Mouse (Mus musculus) adrenal gland, adult 18-20 months (tissue): Measurements from ENCODE around the gene Lclat1. TPM values are rescaled to one million over a fixed set of nuclear protein-coding genes. Genes with fewer than 3 reads are reported as not detected.
A peak's percentile ranks its signal among the peaks of the same experiment; 100 is the strongest.

ENCODE experiments used
- DNase-seq, 2 experiments: peaks; one replicate each; pipeline ENCODE4 v3.0.0; 2021 to 2022; ENCODE audit warnings: low spot score in 2 of 2
- total RNA-seq, 2 experiments: library from RNA; stranded (reverse); gene quantifications; 1 replicate in 1 of 2; 2 replicates in 1 of 2; pipeline ENCODE4 v1.2.3; 2021

Gene Lclat1
- total RNA-seq, 2 experiments from 2014 or later = 31.1 to 44.3 TPM

- DNase-seq = no peak
These were observed 20.5 kb upstream of the Lclat1 start for GRCm38 (mm10) chr17:73087045-73087910.

GRCm38 (mm10) chr17:73091368-73091767 is 16.4 kb upstream of the Lclat1 start:
- DNase-seq = no peak

GRCm38 (mm10) chr17:73092103-73093097 is 15.4 kb upstream of the Lclat1 start:
- no peak for DNase-seq

GRCm38 (mm10) chr17:73095070-73095469 is 12.7 kb upstream of the Lclat1 start:
- no peak for DNase-seq

GRCm38 (mm10) chr17:73095585-73095984 is 12.2 kb upstream of the Lclat1 start:
- DNase-seq = no peak

GRCm38 (mm10) chr17:73096484-73096883 is 11.3 kb upstream of the Lclat1 start:
- peak; percentile 43 to 70 for DNase-seq

- no peak for DNase-seq
These were observed 9.1 kb upstream of the Lclat1 start for GRCm38 (mm10) chr17:73098636-73099035.

GRCm38 (mm10) chr17:73100396-73100795 is 7.4 kb upstream of the Lclat1 start:
- no peak for DNase-seq

- DNase-seq = no peak
These were observed 5.2 kb upstream of the Lclat1 start for GRCm38 (mm10) chr17:73102538-73102937.

GRCm38 (mm10) chr17:73108170-73108887 is 544 bp downstream of the Lclat1 start:
- DNase-seq = peak in 1 of 2 experiments; percentile 17

- DNase-seq = no peak
These were observed 1.1 kb downstream of the Lclat1 start for GRCm38 (mm10) chr17:73108888-73109259.

- DNase-seq = no peak
These were observed 4.3 kb downstream of the Lclat1 start for GRCm38 (mm10) chr17:73112128-73112527.

GRCm38 (mm10) chr17:73112601-73113000 is 4.8 kb downstream of the Lclat1 start:
- no peak for DNase-seq

- DNase-seq = no peak
These were observed 5.4 kb downstream of the Lclat1 start for GRCm38 (mm10) chr17:73113230-73113629.

GRCm38 (mm10) chr17:73118134-73118533 is 10.3 kb downstream of the Lclat1 start:
- no peak for DNase-seq

- DNase-seq = no peak
These were observed 10.9 kb downstream of the Lclat1 start for GRCm38 (mm10) chr17:73118702-73119101.

- DNase-seq = no peak
These were observed 11.4 kb downstream of the Lclat1 start for GRCm38 (mm10) chr17:73119150-73119549.

GRCm38 (mm10) chr17:73120545-73120944 is 12.8 kb downstream of the Lclat1 start:
- DNase-seq = no peak

GRCm38 (mm10) chr17:73121726-73122125 is 13.9 kb downstream of the Lclat1 start:
- no peak for DNase-seq

GRCm38 (mm10) chr17:73126349-73126748 is 18.6 kb downstream of the Lclat1 start:
- no peak for DNase-seq

GRCm38 (mm10) chr17:73126903-73127302 is 19.1 kb downstream of the Lclat1 start:
- no peak for DNase-seq
